Mouse (Mus musculus) olfactory bulb, adult 2 months (tissue): ENCODE results near the gene Ncan. TPM values are rescaled to one million over a fixed set of nuclear protein-coding genes. Genes with fewer than 3 reads are reported as not detected.

Source experiments
- H3K27ac ChIP-seq: fragments of 200-500 bp; 2 replicates; pipeline ENCODE4 v1.5.1; 2012; ENCODE audit warnings: low read depth, low read length; ENCODE audit not compliant: insufficient read depth
- H3K4me1 ChIP-seq: fragments of 200-500 bp; 2 replicates; pipeline ENCODE4 v1.6.1; 2012; ENCODE audit warnings: low read length; ENCODE audit not compliant: control insufficient read depth, insufficient read depth
- H3K4me3 ChIP-seq: fragments of 200-500 bp; 2 replicates; pipeline ENCODE4 v1.5.1; 2012; ENCODE audit warnings: mild to moderate bottlenecking, low read depth, low read length, moderate library complexity; ENCODE audit not compliant: insufficient read depth
- CTCF ChIP-seq: fragments of 200-500 bp; IDR thresholded peaks from 2 replicates; pipeline ENCODE4 v1.5.1; 2012; ENCODE audit warnings: low read depth, mild to moderate bottlenecking, low read length, moderate library complexity; ENCODE audit not compliant: insufficient read depth
- POLR2A ChIP-seq: fragments of 200-500 bp; IDR thresholded peaks from 2 replicates; pipeline ENCODE4 v1.6.1; 2012; ENCODE audit warnings: mild to moderate bottlenecking, low read depth, low read length, moderate library complexity; ENCODE audit not compliant: insufficient read depth
- WGBS: fragments of 180-500 bp; shearing (Covaris S2); methylation state at CpG from one replicate; pipeline ENCODE4 v1.1.7; 2018; 5-methylcytosine and 5-hydroxymethylcytosine counted together
- polyA plus RNA-seq: library from polyadenylated mRNA; stranded (reverse); fragments of >200 nt; gene quantifications from 2 replicates; pipeline ENCODE4 v1.2.4, GENCODE M21; 2012; ENCODE audit warnings: low replicate concordance; ENCODE audit not compliant: missing spikeins, insufficient read depth, insufficient read length

Ncan gene
- polyA plus RNA-seq, 1 experiment, result not detected

GRCm38 (mm10) chr8:70134086-70134485 is 13.4 kb upstream of the Ncan start:
- WGBS, result 91% methylated on average over 5 of the region's 5 CpGs

DNA sequence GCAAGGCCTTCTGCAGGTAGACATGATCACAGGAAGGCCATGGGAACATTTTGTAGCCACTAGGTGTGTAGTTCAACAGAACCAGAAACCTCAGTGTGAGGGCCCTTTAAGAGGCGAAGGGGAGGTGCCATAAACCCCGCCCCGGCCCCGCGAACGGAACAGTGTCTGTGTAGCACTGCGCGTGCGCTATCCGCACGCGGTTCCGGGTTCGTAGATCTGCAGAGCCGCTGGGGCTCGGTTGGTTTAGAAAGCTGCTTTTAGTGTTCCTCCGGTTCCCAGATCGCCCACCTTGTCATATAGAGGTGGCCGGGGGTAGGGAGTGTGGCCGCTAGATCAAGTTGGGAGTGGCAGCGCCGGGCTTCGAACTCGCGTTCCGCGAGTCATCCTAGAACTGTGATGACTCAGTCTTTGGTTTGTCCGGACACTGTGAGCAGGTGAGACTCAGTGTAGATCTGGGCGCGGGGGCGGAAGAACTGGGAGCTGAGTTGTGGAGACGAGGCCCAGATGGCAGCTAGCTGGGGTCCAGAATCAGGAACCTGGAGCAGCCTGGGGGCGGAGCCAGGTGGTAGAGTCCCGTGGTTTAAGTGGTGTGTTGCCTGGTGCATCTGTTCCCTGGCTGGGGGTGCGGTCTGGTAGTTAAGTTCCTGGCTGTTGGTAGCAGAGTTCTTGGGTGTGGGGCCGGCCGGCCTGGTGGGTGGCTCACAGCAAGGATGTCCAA is 10.7 kb upstream of the Ncan start, which contains the start of gene Nr2c2ap:
Nr2c2ap (plus strand) TSS at position 168 of the 718 bp plus-strand sequence.
- peak within 1 kb of the TSS; percentile 61 for H3K4me3 ChIP-seq
- 2% methylated on average over 37 of the region's 37 CpGs for WGBS
- peak within 1 kb of the TSS; percentile 81 for H3K27ac ChIP-seq
- peaks cover 28% of the 10 kb centered on the region for H3K4me1 ChIP-seq
- TF ChIP-seq CTCF (no peak), POLR2A (peak; percentile 49; the same call in 1 of the 2 replicates)

More at GRCm38 (mm10) chr8:70134086-70134485, 13.4 kb upstream of the Ncan start:
- Histone ChIP-seq H3K4me3 (no peak overlapping the region), H3K4me1 (peaks cover 31% of the 10 kb centered on the region), H3K27ac (no peak overlapping the region)
- no peak for TF ChIP-seq CTCF

- Histone ChIP-seq H3K4me1 (peaks cover 28% of the 10 kb centered on the region), H3K27ac (peak overlapping the region; percentile 81), H3K4me3 (no peak overlapping the region)
- TF ChIP-seq POLR2A (no peak), CTCF (no peak)
- 86% methylated on average over 3 of the region's 3 CpGs for WGBS
Observed at GRCm38 (mm10) chr8:70130066-70130465, 9.4 kb upstream of the Ncan start.

- 31% methylated on average over 9 of the region's 9 CpGs for WGBS
- no peak overlapping the region for H3K4me3 ChIP-seq
- TF ChIP-seq CTCF (no peak), POLR2A (no peak)
- peak overlapping the region; percentile 81 for H3K27ac ChIP-seq
- H3K4me1 ChIP-seq, result peaks cover 31% of the 10 kb centered on the region
Observed at GRCm38 (mm10) chr8:70129309-70129952, 8.8 kb upstream of the Ncan start.

GRCm38 (mm10) chr8:70128435-70128834 is 7.8 kb upstream of the Ncan start:
- H3K27ac ChIP-seq, result peak overlapping the region; percentile 84
- TF ChIP-seq CTCF (no peak), POLR2A (no peak)
- WGBS, result 25% methylated on average over 3 of the region's 3 CpGs

GRCm38 (mm10) chr8:70124992-70125391 is 4.3 kb upstream of the Ncan start:
- Histone ChIP-seq H3K4me1 (peaks cover 16% of the 10 kb centered on the region), H3K4me3 (no peak overlapping the region), H3K27ac (no peak overlapping the region)
- 67% methylated on average over 8 of the region's 8 CpGs for WGBS
- TF ChIP-seq POLR2A, result no peak
- no peak for TF ChIP-seq CTCF

More at GRCm38 (mm10) chr8:70128435-70128834, 7.8 kb upstream of the Ncan start:
- no peak overlapping the region for H3K4me3 ChIP-seq
- H3K4me1 ChIP-seq, result peaks cover 31% of the 10 kb centered on the region

- Histone ChIP-seq H3K4me3 (no peak overlapping the region), H3K27ac (no peak overlapping the region), H3K4me1 (peaks cover 13% of the 10 kb centered on the region)
- TF ChIP-seq POLR2A (no peak), CTCF (no peak)
- 54% methylated on average over 2 of the region's 2 CpGs for WGBS
Observed at GRCm38 (mm10) chr8:70122863-70123262, 2.2 kb upstream of the Ncan start.

DNA sequence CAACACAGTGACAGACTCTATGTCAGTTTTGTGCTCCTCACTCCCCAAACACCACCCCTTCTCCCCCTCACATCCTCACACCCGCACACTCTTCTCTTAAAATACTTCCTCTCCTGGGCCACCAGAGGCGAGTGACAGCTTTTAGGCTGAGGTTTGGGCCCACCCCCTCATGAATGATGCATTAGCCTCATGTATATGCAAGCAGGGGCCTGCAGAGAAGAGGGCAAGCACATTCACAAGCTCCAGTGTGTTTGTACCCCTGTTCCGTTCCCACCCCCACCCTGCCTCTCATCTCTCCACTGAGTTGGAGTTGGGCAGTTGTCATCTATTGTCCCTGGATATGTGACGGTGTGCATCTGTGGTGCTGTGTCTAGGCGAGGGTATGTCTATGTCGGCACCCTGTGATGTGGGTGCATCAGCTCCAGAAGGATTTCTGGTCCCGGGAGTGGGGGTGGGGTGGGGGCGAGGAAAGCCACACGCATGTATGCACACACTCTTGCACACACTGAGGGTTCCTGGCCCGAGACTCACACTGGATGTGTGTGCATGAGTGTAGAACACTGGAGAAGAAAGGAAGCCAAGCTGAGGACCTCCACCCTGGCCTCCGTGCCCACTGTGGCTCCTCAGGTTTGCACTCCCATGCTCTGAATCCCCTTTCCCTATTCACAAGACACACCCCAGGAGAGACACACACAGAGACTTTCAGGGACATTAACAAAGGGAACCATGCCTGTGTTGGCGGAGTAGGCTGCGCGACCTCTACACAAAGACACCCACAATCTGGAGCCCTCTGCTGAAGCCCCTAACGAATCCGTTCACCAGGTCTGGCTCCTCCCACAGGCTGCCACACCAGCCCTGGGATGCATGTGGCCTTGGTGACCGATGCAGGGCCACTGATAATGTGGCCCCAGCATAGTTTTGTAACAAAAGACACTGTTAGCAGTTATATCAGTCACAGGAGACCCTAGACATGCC is 1.7 kb downstream of the Ncan start:
- Histone ChIP-seq H3K4me1 (peaks cover 27% of the 10 kb centered on the region), H3K4me3 (peak overlapping the region; percentile 79), H3K27ac (peak overlapping the region; percentile 86)
- no peak for TF ChIP-seq CTCF
- no peak for TF ChIP-seq POLR2A
- WGBS, result 3% methylated on average over 17 of the region's 17 CpGs

- peaks cover 30% of the 10 kb centered on the region for H3K4me1 ChIP-seq
- H3K27ac ChIP-seq, result no peak overlapping the region
- H3K4me3 ChIP-seq, result no peak overlapping the region
Observed at GRCm38 (mm10) chr8:70117611-70118010, 3.1 kb downstream of the Ncan start.

More at GRCm38 (mm10) chr8:70117611-70118010, 3.1 kb downstream of the Ncan start:
- 29% methylated on average over 9 of the region's 9 CpGs for WGBS
- TF ChIP-seq CTCF, result no peak
- TF ChIP-seq POLR2A, result no peak
